ENCODE assay signal across 12 mouse cellular contexts in the genomic region with DNA sequence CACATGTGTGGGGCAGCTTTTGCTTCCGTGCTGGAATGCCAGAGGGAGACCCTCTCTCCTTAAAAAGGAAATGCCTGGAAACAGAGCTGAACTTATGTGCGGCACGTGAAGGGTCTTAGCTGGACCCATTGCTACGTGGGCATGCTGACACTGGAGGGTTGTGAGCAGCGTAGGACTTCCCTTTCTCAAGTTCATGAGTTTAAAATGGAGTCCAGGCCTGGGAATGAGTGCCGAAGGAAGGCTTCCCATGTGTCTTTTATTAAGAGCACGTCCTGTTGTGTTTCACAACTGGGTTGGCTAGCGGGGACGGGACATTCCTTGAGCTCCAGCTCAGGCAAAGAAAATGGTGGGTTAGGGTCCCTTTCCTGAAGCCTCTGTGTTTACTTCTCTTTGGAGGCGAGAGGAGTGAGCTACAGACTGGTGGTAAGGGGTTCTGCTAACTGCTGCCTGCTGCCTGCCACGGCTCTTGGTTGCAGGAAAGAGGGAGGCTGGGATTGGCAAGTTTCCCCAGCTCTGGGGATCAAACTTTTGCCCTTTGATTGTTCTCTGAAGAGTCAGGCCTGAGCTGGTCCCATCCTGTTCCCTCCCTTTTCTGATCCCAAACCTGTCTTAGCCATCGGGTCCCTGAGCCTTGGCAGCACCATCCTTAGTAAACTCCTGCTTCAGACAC. TPM values are rescaled to one million over a fixed set of nuclear protein-coding genes. Genes with fewer than 3 reads are reported as not detected.
DNase-seq lines count a peak whose midpoint lies in the region; ATAC-seq lines count a peak whose summit lies in the region.
"Had no signal": no experiment of that assay in that cellular context is flagged by ENCODE, and none has a peak within 500 bp of the region (broad histone marks: within the 10 kb centered on the region; RNA-seq: fewer than 3 reads in every experiment).

No protein-coding gene starts in this region.

- H3K9me3 ChIP-seq in heart, embryonic 13.5 days = no peaks in the 10 kb centered on the region
- H3K9me3 ChIP-seq in embryonic facial prominence, embryonic 12.5 days = no peaks in the 10 kb centered on the region
- H3K9me3 ChIP-seq in hindbrain, embryonic 15.5 days = no peaks in the 10 kb centered on the region
- H3K9me3 ChIP-seq in midbrain, embryonic 12.5 days = no peaks in the 10 kb centered on the region

- WGBS in heart, embryonic 13.5 days = 55% methylated on average over 12 of the region's 12 CpGs
- WGBS in embryonic facial prominence, embryonic 12.5 days = 23% methylated on average over 12 of the region's 12 CpGs
- 61% methylated on average over 12 of the region's 12 CpGs for WGBS in hindbrain, embryonic 15.5 days
- WGBS in midbrain, embryonic 12.5 days = 71% methylated on average over 12 of the region's 12 CpGs

- no peak for ATAC-seq in heart, embryonic 13.5 days (ENCODE audit: extremely low read depth, insufficient number of reproducible peaks, low FRiP score, low TSS enrichment)
- ATAC-seq in embryonic facial prominence, embryonic 12.5 days (ENCODE audit: insufficient number of reproducible peaks, insufficient read depth, low FRiP score, low TSS enrichment) = no peak
- no peak for ATAC-seq in hindbrain, embryonic 15.5 days (ENCODE audit: low FRiP score, low read depth)
- no peak for ATAC-seq in midbrain, embryonic 12.5 days (ENCODE audit: low FRiP score, low read depth)

- 0 out of 2 replicates have a peak overlapping the region, but pooled peaks have one; percentile 16 for H3K27ac ChIP-seq in heart, embryonic 13.5 days (replicated peaks)
- peak overlapping the region; percentile 78 for H3K27ac ChIP-seq in embryonic facial prominence, embryonic 12.5 days
- H3K27ac ChIP-seq in hindbrain, embryonic 15.5 days (replicated peaks) = no peak overlapping the region
- no peak overlapping the region for H3K27ac ChIP-seq in midbrain, embryonic 12.5 days (replicated peaks)

- H3K4me1 ChIP-seq in heart, embryonic 13.5 days = peaks cover 36% of the 10 kb centered on the region
- H3K4me1 ChIP-seq in embryonic facial prominence, embryonic 12.5 days = peaks cover 31% of the 10 kb centered on the region
- peaks cover 37% of the 10 kb centered on the region for H3K4me1 ChIP-seq in hindbrain, embryonic 15.5 days (replicated peaks)
- H3K4me1 ChIP-seq in midbrain, embryonic 12.5 days = peaks cover 33% of the 10 kb centered on the region

- peaks cover 5% of the 10 kb centered on the region; the same call in 1 of the 2 replicates for H3K36me3 ChIP-seq in heart, embryonic 13.5 days
- H3K36me3 ChIP-seq in embryonic facial prominence, embryonic 12.5 days = no peaks in the 10 kb centered on the region
- no peaks in the 10 kb centered on the region for H3K36me3 ChIP-seq in hindbrain, embryonic 15.5 days
- peaks cover 17% of the 10 kb centered on the region for H3K36me3 ChIP-seq in midbrain, embryonic 12.5 days

- H3K27me3 ChIP-seq in heart, embryonic 13.5 days (replicated peaks) = peaks cover 49% of the 10 kb centered on the region
- peaks cover 23% of the 10 kb centered on the region for H3K27me3 ChIP-seq in embryonic facial prominence, embryonic 12.5 days
- no peaks in the 10 kb centered on the region for H3K27me3 ChIP-seq in hindbrain, embryonic 15.5 days
- H3K27me3 ChIP-seq in midbrain, embryonic 12.5 days = peaks cover 14% of the 10 kb centered on the region

- DNase-seq in heart, adult 8-10 months (ENCODE audit: low spot score) = no peak
- DNase-seq in left cerebral cortex, postnatal 14 days (ENCODE audit: low spot score in 2 of 2) = no peak
- no peak for DNase-seq in cerebellum, postnatal 4 days (ENCODE audit: low spot score in 2 of 2)
- no peak for DNase-seq in thymus, postnatal 14 days

- intact Hi-C loops in left cerebral cortex, postnatal 14 days (cut with DNase I) = no loop called here

- peak overlapping the region; percentile 2; the same call in 1 of the 2 replicates for H3K4me3 ChIP-seq in heart, embryonic 13.5 days
- peak overlapping the region; percentile 7; the same call in 1 of the 2 replicates for H3K4me3 ChIP-seq in embryonic facial prominence, embryonic 12.5 days
- H3K4me3 ChIP-seq in hindbrain, embryonic 15.5 days = peak overlapping the region; percentile 65; the same call in 1 of the 2 replicates
- peak overlapping the region; percentile 4 for H3K4me3 ChIP-seq in midbrain, embryonic 12.5 days
- H3K4me3 ChIP-seq: myocyte had no signal

- H3K4me2 ChIP-seq in heart, embryonic 13.5 days = peak overlapping the region; percentile 86
- H3K4me2 ChIP-seq in embryonic facial prominence, embryonic 12.5 days (replicated peaks) = peak overlapping the region; percentile 76
- peak overlapping the region; percentile 65 for H3K4me2 ChIP-seq in hindbrain, embryonic 15.5 days
- peak overlapping the region; percentile 73 for H3K4me2 ChIP-seq in midbrain, embryonic 12.5 days (replicated peaks)

- peak overlapping the region; percentile 24 for H3K9ac ChIP-seq in heart, embryonic 13.5 days
- no peak overlapping the region for H3K9ac ChIP-seq in embryonic facial prominence, embryonic 12.5 days
- H3K9ac ChIP-seq in hindbrain, embryonic 15.5 days = no peak overlapping the region
- H3K9ac ChIP-seq in midbrain, embryonic 12.5 days (replicated peaks) = no peak overlapping the region

RNA-seq across cellular contexts. Expression of a gene that starts 2.9 kb away (rescaled TPM):
- polyA plus RNA-seq in heart, embryonic 13.5 days (2015; fragmentation: Nextera tagmentation; extraction: Ambion mirVana) = 44.8 and 45.8 TPM in 2 replicates
- 100 to 1,000 TPM in 3 of 4 experiments, 10 to 100 TPM in 1; 93.9 to 119 (median 111) TPM for total RNA-seq in heart, adult 8-10 months (2022)
- polyA plus RNA-seq in embryonic facial prominence, embryonic 12.5 days (2016; fragmentation: Nextera tagmentation; extraction: Ambion mirVana) = 55.0 and 56.5 TPM in 2 replicates
- 73.4 and 81.0 TPM in 2 replicates for polyA plus RNA-seq in hindbrain, embryonic 15.5 days (2015; fragmentation: Nextera tagmentation; extraction: Ambion mirVana)
- polyA plus RNA-seq in midbrain, embryonic 12.5 days (2016; fragmentation: Nextera tagmentation; extraction: Ambion mirVana) = 73.1 and 73.3 TPM in 2 replicates
- total RNA-seq in left cerebral cortex, postnatal 14 days (2021) = 100 to 1,000 TPM; 172 to 189 TPM

RNA-seq across cellular contexts. Expression of a gene that starts 29.5 kb away (rescaled TPM):
- not detected in 2 replicates for polyA plus RNA-seq in heart, embryonic 13.5 days (2015; fragmentation: Nextera tagmentation; extraction: Ambion mirVana)
- not detected for total RNA-seq in heart, adult 8-10 months (2022)
- not detected in 2 replicates for polyA plus RNA-seq in embryonic facial prominence, embryonic 12.5 days (2016; fragmentation: Nextera tagmentation; extraction: Ambion mirVana)
- not detected in 2 replicates for polyA plus RNA-seq in hindbrain, embryonic 15.5 days (2015; fragmentation: Nextera tagmentation; extraction: Ambion mirVana)
- polyA plus RNA-seq in midbrain, embryonic 12.5 days (2016; fragmentation: Nextera tagmentation; extraction: Ambion mirVana) = 0.23 TPM in 1 of 2 replicates, not detected in the other
- not detected for total RNA-seq in left cerebral cortex, postnatal 14 days (2021)
- total RNA-seq: layer of hippocampus, postnatal 14 days had no signal
- polyA plus RNA-seq: C2C12; stomach, embryonic 14.5 days had no signal

Comparison
In these comparisons a context has a peak if more than half of its experiments do, and no peak if none do; other contexts are left out.
1. H3K27ac ChIP-seq: peak in heart, embryonic 13.5 days (single experiment) and embryonic facial prominence, embryonic 12.5 days (single experiment); none in hindbrain, embryonic 15.5 days (single experiment) and midbrain, embryonic 12.5 days (single experiment).
2. H3K4me3 ChIP-seq: peak in every context shown above with its lines; median percentile 65 in hindbrain, embryonic 15.5 days; 7 in embryonic facial prominence, embryonic 12.5 days; 4 in midbrain, embryonic 12.5 days; 2 in heart, embryonic 13.5 days.
3. Peak in every context shown above with its lines, with median percentiles within 50 percentile points of each other: H3K4me2 ChIP-seq.